Mouse (Mus musculus): ENCODE measurements at regions not wholly inside any gene's neighbourhood (a gene's known extent, or its start where the extent isn't known, plus 50 kb on each side); places are given as distances from the start of the nearest gene placed in this dataset.

- no peak for DNase-seq
These were observed 177.4 kb downstream of the Gsdmc2 start for GRCm38 (mm10) chr15:63667536-63667935.

- no peak for DNase-seq
These were observed 179.5 kb downstream of the Gsdmc2 start for GRCm38 (mm10) chr15:63665517-63665916.

GRCm38 (mm10) chr15:63664877-63665276 lies 180.1 kb downstream of the Gsdmc2 start:
- DNase-seq = no peak

- no peak for DNase-seq
These were observed 182.8 kb downstream of the Gsdmc2 start for GRCm38 (mm10) chr15:63662183-63662582.

GRCm38 (mm10) chr15:63658031-63658521 lies 186.9 kb downstream of the Gsdmc2 start:
- no peak for DNase-seq

- DNase-seq = peak; percentile 81
These were observed 192.6 kb downstream of the Gsdmc2 start for GRCm38 (mm10) chr15:63652216-63652961.

- DNase-seq = no peak
These were observed 193.9 kb downstream of the Gsdmc2 start for GRCm38 (mm10) chr15:63651120-63651519.

GRCm38 (mm10) chr15:63648142-63648989 lies 196.6 kb downstream of the Gsdmc2 start:
- DNase-seq = no peak

- DNase-seq = no peak
These were observed 220.2 kb downstream of the Gsdmc2 start for GRCm38 (mm10) chr15:63624814-63625213.

- no peak for DNase-seq
These were observed 220.7 kb downstream of the Gsdmc2 start for GRCm38 (mm10) chr15:63624249-63624648.

GRCm38 (mm10) chr15:63616506-63617208 lies 228.3 kb downstream of the Gsdmc2 start:
- DNase-seq = no peak

GRCm38 (mm10) chr15:63614191-63614590 lies 230.8 kb downstream of the Gsdmc2 start:
- DNase-seq = no peak

GRCm38 (mm10) chr15:63613120-63613519 lies 231.9 kb downstream of the Gsdmc2 start:
- no peak for DNase-seq

- no peak for DNase-seq
These were observed 233.8 kb downstream of the Gsdmc2 start for GRCm38 (mm10) chr15:63611161-63611560.

GRCm38 (mm10) chr15:63603100-63603714 lies 241.8 kb downstream of the Gsdmc2 start:
- DNase-seq = no peak

GRCm38 (mm10) chr15:63601543-63601942 lies 243.4 kb downstream of the Gsdmc2 start:
- peak; percentile 12 for DNase-seq

GRCm38 (mm10) chr15:63592758-63593463 lies 252.1 kb downstream of the Gsdmc2 start:
- DNase-seq = no peak

GRCm38 (mm10) chr15:63559293-63559692 lies 285.7 kb downstream of the Gsdmc2 start:
- DNase-seq = no peak

- no peak for DNase-seq
These were observed 286.3 kb downstream of the Gsdmc2 start for GRCm38 (mm10) chr15:63558691-63559090.

GRCm38 (mm10) chr15:63557816-63558215 lies 287.2 kb downstream of the Gsdmc2 start:
- no peak for DNase-seq

- no peak for DNase-seq
These were observed 291.4 kb downstream of the Gsdmc2 start for GRCm38 (mm10) chr15:63553597-63553996.

Measured in kidney, adult 18-20 months (tissue).